Mouse (Mus musculus) layer of hippocampus, postnatal 10 days (tissue): ENCODE results near the gene Scrn3. TPM values are rescaled to one million over a fixed set of nuclear protein-coding genes. Genes with fewer than 3 reads are reported as not detected.

Experiments
- DNase-seq, 2 experiments: peaks; one replicate each; pipeline ENCODE4 v3.0.0; 2021; ENCODE audit warnings: low spot score in 2 of 2
- long read RNA-seq: library from polyadenylated mRNA; stranded (forward); transcript quantifications from one replicate; pipeline ENCODE4 v2.0.0, GENCODE M21; 2023
- total RNA-seq, 2 experiments: library from RNA; stranded (reverse); gene quantifications; 2 replicates each; pipeline ENCODE4 v1.2.3; 2021

Scrn3 gene
- total RNA-seq = 10 to 100 TPM; 12.1 to 12.6 TPM
- long read RNA-seq, partial matches to known transcripts = 2 of 8 reads
- long read RNA-seq, other reads (novel, unspliced or antisense) = 1 of 8 reads

DNA sequence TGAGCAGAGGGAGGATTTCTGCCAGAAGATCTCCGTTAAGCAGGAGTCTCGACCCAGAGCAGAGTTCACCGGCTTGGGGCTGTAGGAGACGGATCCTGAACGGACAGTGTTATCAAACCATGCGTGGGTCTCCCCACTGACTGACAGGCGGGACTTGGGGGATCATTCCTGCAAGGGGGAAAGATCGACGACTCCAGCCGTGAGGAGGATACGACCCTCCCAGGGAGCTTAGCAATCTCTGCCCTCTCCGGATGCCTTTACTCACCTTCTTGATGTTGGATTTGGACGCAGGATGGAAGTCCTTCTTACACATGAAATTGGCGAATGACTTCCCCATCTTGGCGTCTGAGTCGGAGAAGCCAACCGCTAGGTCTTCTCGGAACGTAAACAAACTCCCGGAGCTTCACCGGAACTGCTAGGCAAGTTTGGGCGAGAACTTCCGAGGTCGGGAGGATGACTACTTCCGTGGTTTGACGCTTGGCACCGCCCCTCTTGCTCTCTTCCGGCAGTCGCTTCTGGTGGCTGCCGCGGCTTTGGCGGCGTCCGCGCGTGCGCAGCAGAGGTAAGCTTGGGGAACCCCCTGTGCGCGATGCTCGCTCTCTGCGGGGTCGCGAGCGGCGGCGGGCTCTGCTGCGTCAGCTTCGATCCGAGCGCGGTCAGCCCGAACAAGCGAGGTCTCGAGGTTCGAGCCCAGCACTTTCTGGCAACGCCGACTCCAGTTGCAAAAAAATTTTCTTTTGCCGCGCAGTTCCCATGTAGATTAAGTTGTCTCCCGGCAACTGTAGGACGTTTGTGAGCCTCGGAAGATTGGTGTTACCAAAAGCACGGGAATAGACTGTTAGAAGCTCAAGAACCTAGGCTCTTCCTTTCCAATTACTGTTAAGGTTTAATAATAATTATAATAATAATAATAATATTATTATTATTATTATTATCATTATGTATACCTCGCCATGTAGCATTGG, at the start of gene Scrn3, which contains the start of gene Cir1:
Gene Scrn3 (plus strand): TSS at position 450 of the 965 bp plus-strand sequence.
Gene Cir1 (minus strand): TSS at position 550 of the 965 bp plus-strand sequence.
- peak; percentile 90 to 95 for DNase-seq

GRCm38 (mm10) chr2:73263172-73263765, 49.1 kb upstream of the Scrn3 start:
- DNase-seq = no peak

DNA sequence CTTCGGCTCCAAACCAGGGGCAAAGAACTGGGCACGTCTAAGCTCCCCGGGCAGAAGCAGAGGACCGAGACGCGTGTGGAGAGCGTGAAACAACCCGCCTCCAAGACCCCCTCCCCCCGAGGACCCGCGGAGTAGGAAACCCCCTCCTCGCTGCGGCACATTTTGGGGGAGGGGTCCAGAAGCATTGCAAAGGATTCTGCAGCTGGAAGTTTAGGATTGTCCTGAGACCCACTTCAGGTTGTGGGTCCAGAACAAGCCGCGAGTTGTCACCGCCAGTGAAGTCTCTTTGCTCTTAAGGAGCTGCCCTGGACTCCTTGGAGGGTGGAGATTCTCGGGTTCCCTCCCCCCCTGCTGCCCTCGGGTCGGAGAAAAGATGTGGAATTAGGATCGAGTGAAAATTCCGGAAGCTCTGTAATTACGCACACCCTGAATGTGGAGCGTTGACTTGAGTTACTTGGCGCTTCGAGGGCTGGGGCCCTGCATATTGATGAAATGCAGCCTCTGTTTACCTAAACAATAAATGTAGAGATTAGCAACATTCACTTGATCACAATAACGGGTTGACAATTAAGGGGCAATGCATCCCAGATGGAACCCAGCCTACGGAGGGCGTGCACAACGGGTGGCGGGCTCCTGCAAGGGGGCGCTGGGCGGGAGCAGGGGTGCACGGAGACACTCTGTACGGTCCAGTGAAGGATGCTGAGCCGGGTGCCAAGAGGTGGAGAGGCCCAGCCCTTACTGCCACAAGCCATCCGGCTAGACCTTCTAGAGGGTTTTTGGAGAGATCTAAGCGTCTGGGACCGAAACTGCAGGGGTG, 48.4 kb upstream of the Scrn3 start:
- no peak for DNase-seq

- DNase-seq = no peak
Measured at GRCm38 (mm10) chr2:73264611-73265195, 47.7 kb upstream of the Scrn3 start.

DNA sequence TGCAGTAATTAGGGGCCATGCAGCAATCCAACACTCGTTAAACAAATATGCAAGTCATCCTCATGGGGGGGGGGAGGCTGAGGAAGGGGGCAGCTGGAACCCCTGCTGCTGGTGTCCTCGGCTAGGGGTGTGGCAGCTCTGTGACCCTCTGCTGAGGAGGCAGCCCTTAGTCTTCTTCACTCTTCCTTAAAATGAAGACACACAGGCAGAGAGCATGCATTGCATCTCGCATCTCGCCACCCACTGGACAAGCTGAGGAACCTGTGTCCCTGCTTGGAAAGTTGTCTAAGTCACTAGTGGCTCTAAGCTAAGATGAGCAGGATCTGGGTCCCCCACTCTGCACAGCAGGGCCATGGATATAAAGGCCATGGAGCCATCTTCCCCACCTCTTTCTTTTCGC, 46.4 kb upstream of the Scrn3 start:
- no peak for DNase-seq

GRCm38 (mm10) chr2:73266623-73267022, 45.8 kb upstream of the Scrn3 start:
- DNase-seq = no peak

GRCm38 (mm10) chr2:73267231-73267630, 45.2 kb upstream of the Scrn3 start:
- no peak for DNase-seq

DNA sequence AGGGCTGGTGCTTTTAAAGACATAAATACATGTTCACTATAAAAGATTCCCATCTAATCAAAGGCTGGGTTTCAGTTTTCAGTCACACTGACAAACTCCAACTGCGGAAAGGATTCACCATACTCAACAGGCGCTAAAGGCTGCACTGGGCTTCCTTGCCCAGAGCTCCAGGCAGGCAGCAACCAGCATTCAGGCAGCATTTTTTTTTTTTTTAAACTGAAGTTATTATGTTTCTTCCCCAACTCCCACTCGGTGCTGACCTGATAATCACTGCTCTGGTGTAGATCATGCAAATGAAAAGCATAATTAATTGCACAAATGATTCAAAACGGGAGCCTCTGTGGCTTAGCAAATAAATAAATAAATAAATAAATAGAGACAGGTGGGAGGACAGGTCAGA, 44.6 kb upstream of the Scrn3 start:
- no peak for DNase-seq

GRCm38 (mm10) chr2:73268281-73268680, 44.1 kb upstream of the Scrn3 start:
- no peak for DNase-seq

DNA sequence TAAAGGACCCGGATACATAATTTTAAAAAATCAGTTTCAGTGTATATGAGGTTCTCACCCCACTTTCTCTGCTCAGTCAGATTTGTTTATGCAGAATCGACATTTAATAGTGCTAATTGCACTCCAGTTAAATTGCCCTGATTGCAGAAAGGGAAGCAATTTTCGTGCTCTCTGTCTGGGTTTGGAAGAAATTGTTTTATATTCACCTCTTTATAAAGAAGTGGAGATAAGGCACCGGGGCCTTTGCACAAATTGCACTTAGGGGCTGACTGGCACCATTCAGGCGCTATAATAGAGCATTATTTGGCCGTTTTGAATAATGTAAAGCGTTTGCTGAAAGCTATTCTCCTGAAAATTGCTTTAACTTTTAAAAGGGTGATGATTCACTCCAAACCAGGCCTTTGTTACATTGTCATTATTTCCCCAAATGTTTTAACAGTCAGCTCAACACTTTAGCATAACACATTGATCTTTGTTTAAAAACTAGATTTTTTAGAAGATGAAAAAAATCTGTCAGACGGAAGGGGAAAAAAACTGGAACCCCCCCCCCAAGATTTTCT, 43.5 kb upstream of the Scrn3 start:
- no peak for DNase-seq

DNA sequence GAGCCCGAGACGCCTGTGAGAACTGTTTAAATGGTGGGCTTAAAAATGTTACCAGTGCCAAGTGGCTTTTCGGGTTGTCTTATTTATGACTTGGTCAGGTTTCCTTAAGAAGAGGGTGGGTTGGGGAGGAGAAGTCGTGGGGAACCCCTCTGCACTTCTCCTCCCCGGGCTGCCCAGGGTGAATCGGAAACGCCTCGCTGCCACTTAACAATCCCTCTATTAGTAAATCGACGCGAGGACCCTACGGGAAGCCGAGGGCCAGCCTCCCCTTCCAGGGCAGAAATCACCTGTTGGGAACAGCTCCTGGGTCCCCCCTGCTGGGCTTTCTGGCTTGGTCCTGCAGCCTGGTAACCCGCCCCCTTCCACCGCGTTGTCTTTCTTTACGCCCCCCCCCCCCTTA, 42.7 kb upstream of the Scrn3 start:
- DNase-seq = no peak

- no peak for DNase-seq
Measured at GRCm38 (mm10) chr2:73270071-73270592, 42.3 kb upstream of the Scrn3 start.

DNA sequence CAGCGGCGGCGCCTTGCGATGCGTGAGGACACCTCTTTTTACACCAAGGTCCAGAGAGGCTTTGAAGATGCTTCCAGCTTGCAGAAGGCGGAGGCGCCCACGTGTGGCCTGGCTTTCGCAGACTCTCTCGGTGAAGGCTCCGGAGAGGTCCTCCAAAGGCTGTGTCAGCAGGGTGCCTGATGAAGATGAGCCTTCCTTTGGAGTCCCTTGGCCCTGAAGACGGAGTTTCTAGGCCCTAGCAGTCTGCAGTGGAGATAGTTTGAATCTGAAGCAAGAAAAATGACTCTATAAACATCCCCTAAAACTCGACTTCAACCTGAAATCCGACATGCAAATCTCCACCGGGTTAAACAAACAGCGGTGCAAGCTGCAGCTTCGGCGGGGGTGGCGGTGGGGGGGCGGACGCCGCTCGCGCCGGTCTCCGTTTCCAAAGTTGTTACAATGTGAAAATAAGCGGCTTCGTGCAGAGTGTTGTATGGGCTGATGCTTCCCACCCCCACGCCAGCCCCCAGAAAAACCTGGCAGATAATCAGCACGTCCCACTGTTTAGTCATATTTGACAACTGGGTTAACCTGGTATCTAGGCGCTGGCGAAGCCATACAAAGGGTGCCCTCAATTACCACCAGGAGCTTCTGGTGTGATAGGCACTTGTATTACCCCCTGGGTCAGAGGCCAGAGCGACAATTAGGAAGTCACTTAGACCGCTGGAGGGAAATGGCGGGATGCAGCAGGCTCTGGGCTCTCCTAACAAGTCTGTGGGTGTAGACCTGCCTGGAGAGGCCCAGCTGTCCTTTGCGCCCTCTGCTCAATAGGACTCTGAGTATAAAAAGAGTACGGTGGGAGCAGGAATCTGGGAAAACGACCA, 41.6 kb upstream of the Scrn3 start:
- DNase-seq = peak in 1 of 2 experiments; percentile 36

- peak; percentile 43 to 59 for DNase-seq
Measured at GRCm38 (mm10) chr2:73271459-73272161, 40.8 kb upstream of the Scrn3 start, which contains the start of gene Sp9. Gene Sp9 (plus strand): TSS chr2:73271925.

DNA sequence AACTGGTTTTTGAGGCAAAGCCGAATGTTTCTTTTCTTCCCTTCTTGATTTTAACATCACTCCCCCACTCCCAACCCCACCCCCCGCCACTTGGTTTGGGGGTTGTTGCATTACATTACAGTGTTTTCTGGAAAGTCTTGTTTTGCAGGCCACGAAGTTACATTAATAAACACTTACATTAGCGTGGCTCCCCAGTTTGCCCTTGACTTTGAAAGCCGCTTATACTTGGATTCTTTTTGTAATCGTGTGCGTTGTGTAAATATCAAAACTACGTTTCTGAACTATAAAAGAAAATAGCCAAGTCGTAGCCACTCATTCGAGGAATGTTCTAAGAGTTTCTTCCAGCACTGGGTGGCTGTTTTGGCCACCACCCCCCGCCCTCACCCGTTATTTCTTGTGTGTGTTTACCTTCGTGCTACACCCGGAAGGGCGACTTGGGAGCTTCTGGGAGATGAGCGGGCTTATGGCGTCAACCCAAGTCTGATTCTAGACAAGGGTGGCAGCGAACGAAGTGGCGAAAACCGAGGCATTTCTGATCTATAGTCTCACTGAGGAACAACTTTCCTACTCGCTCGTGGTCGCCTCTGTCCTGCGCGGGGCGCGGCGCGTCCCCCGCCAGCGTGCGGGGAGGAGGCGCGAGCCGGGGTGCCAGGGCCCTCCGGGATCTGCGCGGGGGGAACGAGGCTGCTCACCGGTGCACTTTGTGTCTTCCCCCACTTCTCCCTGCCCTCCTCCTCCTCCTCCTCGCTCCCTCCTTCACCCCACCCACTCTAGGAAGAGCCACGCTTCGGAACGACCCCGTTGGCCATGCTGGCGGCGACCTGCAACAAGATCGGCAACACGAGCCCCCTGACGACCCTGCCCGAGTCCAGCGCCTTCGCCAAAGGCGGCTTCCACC, 39.8 kb upstream of the Scrn3 start:
- DNase-seq = no peak

DNA sequence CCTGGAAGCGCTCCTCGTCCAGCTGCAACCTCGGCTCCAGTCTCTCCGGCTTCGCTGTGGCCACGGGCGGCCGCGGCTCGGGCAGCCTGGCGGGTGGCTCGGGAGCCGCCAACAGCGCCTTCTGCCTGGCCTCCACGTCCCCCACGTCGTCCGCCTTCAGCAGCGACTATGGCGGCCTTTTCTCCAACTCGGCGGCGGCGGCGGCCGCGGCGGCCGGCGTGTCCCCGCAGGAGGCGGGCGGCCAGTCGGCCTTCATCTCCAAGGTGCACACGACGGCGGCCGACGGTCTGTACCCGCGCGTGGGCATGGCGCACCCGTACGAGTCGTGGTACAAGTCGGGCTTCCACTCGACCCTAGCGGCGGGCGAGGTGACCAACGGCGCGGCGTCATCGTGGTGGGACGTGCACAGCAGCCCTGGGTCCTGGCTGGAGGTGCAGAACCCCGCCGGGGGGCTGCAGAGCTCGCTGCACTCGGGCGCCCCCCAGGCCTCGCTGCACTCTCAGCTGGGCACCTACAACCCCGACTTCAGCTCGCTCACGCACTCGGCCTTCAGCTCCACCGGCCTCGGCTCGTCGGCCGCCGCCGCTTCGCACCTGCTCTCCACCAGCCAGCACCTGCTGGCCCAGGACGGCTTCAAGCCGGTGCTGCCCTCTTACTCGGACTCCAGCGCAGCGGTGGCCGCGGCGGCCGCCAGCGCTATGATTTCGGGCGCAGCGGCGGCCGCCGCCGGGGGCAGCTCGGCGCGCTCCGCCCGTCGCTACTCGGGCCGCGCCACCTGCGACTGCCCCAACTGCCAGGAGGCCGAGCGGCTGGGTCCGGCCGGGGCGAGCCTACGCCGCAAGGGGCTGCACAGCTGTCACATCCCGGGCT, 38.9 kb upstream of the Scrn3 start:
- peak in 1 of 2 experiments; percentile 35 for DNase-seq
